In genomic region chr19:46300294-46301045, GRCm38 (mm10) we compare ENCODE assay signal across 27 mouse cellular contexts. TPM values are rescaled to one million over a fixed set of nuclear protein-coding genes. Genes with fewer than 3 reads are reported as not detected.
A peak's percentile ranks its signal among the peaks of the same experiment; 100 is the strongest.
DNase-seq lines count a peak whose midpoint lies in the region; ATAC-seq and TF ChIP-seq lines count a peak whose summit lies in the region.
"Had no signal": no experiment of that assay in that cellular context is flagged by ENCODE, and none has a peak within 500 bp of the region (broad histone marks: within the 10 kb centered on the region; RNA-seq: fewer than 3 reads in every experiment).

No protein-coding gene starts in this region.

- H3K4me3 ChIP-seq in hindbrain, embryonic 10.5 days, result no peak overlapping the region
- no peak overlapping the region for H3K4me3 ChIP-seq in hindbrain, embryonic 13.5 days
- H3K4me3 ChIP-seq in CH12.LX (replicated peaks in 1 of 3; ENCODE audit: low read depth in 2 of 3, low read length in 2 of 3, poor library complexity in 1 of 3), result no peak overlapping the region
- no peak overlapping the region for H3K4me3 ChIP-seq in limb, embryonic 10.5 days
- H3K4me3 ChIP-seq: embryonic facial prominence, embryonic 10.5 days; embryonic facial prominence, embryonic 13.5 days; erythroblast, embryonic 14.5 days; forebrain, embryonic 12.5 days; forebrain, embryonic 15.5 days; heart, embryonic 13.5 days; hindbrain, embryonic 12.5 days; intestine, embryonic 15.5 days had no signal

- peaks cover 23% of the 10 kb centered on the region for H3K4me1 ChIP-seq in hindbrain, embryonic 10.5 days (replicated peaks)
- peaks cover 17% of the 10 kb centered on the region for H3K4me1 ChIP-seq in hindbrain, embryonic 13.5 days (replicated peaks)
- H3K4me1 ChIP-seq in CH12.LX (ENCODE audit: control insufficient read depth in 1 of 2, insufficient read depth in 2 of 2), result peaks cover 5 to 21% of the 10 kb centered on the region in 2 experiments; a peak in 3 of 4 replicates
- H3K4me1 ChIP-seq in limb, embryonic 10.5 days, result peaks cover 17% of the 10 kb centered on the region

- 42% methylated on average over 8 of the region's 8 CpGs for WGBS in hindbrain, embryonic 10.5 days
- 39% methylated on average over 8 of the region's 8 CpGs for WGBS in hindbrain, embryonic 13.5 days
- WGBS in limb, embryonic 10.5 days, result 41% methylated on average over 8 of the region's 8 CpGs

- TF ChIP-seq CTCF in CH12.LX (conservative IDR thresholded peaks at IDR 0.05 in 1 of 2, IDR thresholded peaks at IDR 0.05 in 1 of 2; ENCODE audit: low read depth in 2 of 2, low read length in 2 of 2), result no peak

- no peak overlapping the region for H3K9ac ChIP-seq in hindbrain, embryonic 13.5 days
- H3K9ac ChIP-seq in CH12.LX (ENCODE audit: insufficient read depth, low read depth), result no peak overlapping the region
- H3K9ac ChIP-seq: embryonic facial prominence, embryonic 13.5 days; forebrain, embryonic 12.5 days; forebrain, embryonic 15.5 days; heart, embryonic 13.5 days; hindbrain, embryonic 12.5 days; intestine, embryonic 15.5 days had no signal

- TF ChIP-seq RAD21 in CH12.LX (IDR thresholded peaks at IDR 0.05; ENCODE audit: low read depth, low read length), result no peak

- peak; percentile 1 for DNase-seq in hindbrain, embryonic 10.5 days (ENCODE audit: low spot score)
- DNase-seq in CH12.LX (ENCODE audit: extremely low read depth), result no peak
- DNase-seq in limb, embryonic 10.5 days (ENCODE audit: low spot score), result peak; percentile 25
- DNase-seq in cerebellum, adult 11-12 months, result no peak
- no peak for DNase-seq in lung, postnatal 25 days (ENCODE audit: low spot score)
- DNase-seq: adrenal gland, adult 2 months; adrenal gland, postnatal 14 days; cerebellum, adult 11 months; cerebellum, adult 8-10 months; cerebellum, postnatal 10 days; cerebellum, postnatal 36 days; embryo, embryonic 11 days; gastrocnemius, postnatal 25 days; heart, postnatal 14 days; heart, postnatal 4 days had no signal

- TF ChIP-seq POLR2A in CH12.LX (IDR thresholded peaks at IDR 0.05; ENCODE audit: low read depth, low read length), result no peak

- no peak for ATAC-seq in hindbrain, embryonic 13.5 days (ENCODE audit: low FRiP score)
- ATAC-seq: forebrain, embryonic 15.5 days; hindbrain, embryonic 16.5 days; intestine, embryonic 15.5 days; Patski had no signal

- no peak overlapping the region for H3K4me2 ChIP-seq in hindbrain, embryonic 13.5 days
- no peak overlapping the region for H3K4me2 ChIP-seq in CH12.LX (ENCODE audit: insufficient read depth, low read depth, poor library complexity, severe bottlenecking)
- H3K4me2 ChIP-seq: embryonic facial prominence, embryonic 13.5 days; forebrain, embryonic 12.5 days; forebrain, embryonic 15.5 days; heart, embryonic 13.5 days; hindbrain, embryonic 12.5 days; intestine, embryonic 15.5 days had no signal

- dilution Hi-C loops in CH12.LX (cut with MboI; ENCODE audit: extremely low pct_ligation_motif_present, extremely low pct_unique_long_range_greater_than_20kb, low sequenced_read_pairs), result no loop called here

- no peak for TF ChIP-seq EP300 in CH12.LX (IDR thresholded peaks at IDR 0.05; ENCODE audit: low read length)

- no peaks in the 10 kb centered on the region for H3K36me3 ChIP-seq in hindbrain, embryonic 10.5 days
- no peaks in the 10 kb centered on the region for H3K36me3 ChIP-seq in hindbrain, embryonic 13.5 days
- H3K36me3 ChIP-seq in CH12.LX (replicated peaks in 1 of 2; ENCODE audit: control insufficient read depth in 1 of 2, insufficient read depth in 1 of 2, low read length in 1 of 2), result peaks cover 0 to 6% of the 10 kb centered on the region in 2 experiments
- no peaks in the 10 kb centered on the region for H3K36me3 ChIP-seq in limb, embryonic 10.5 days
- H3K36me3 ChIP-seq: embryonic facial prominence, embryonic 10.5 days; embryonic facial prominence, embryonic 13.5 days; forebrain, embryonic 12.5 days; forebrain, embryonic 15.5 days; heart, embryonic 13.5 days; hindbrain, embryonic 12.5 days; intestine, embryonic 15.5 days had no signal

- no peaks in the 10 kb centered on the region for H3K9me3 ChIP-seq in hindbrain, embryonic 10.5 days
- no peaks in the 10 kb centered on the region for H3K9me3 ChIP-seq in hindbrain, embryonic 13.5 days
- H3K9me3 ChIP-seq in CH12.LX (replicated peaks; ENCODE audit: low read length), result no peaks in the 10 kb centered on the region
- H3K9me3 ChIP-seq in limb, embryonic 10.5 days (replicated peaks), result no peaks in the 10 kb centered on the region
- H3K9me3 ChIP-seq: embryonic facial prominence, embryonic 10.5 days; embryonic facial prominence, embryonic 13.5 days; forebrain, embryonic 12.5 days; forebrain, embryonic 15.5 days; G1E; heart, embryonic 13.5 days; hindbrain, embryonic 12.5 days; intestine, embryonic 15.5 days had no signal

- no peak overlapping the region for H3K27ac ChIP-seq in hindbrain, embryonic 10.5 days
- H3K27ac ChIP-seq in hindbrain, embryonic 13.5 days, result no peak overlapping the region
- no peak overlapping the region for H3K27ac ChIP-seq in CH12.LX (ENCODE audit: insufficient read depth, low read depth)
- H3K27ac ChIP-seq in limb, embryonic 10.5 days, result no peak overlapping the region
- H3K27ac ChIP-seq: embryonic facial prominence, embryonic 10.5 days; embryonic facial prominence, embryonic 13.5 days; forebrain, embryonic 12.5 days; forebrain, embryonic 15.5 days; heart, embryonic 13.5 days; hindbrain, embryonic 12.5 days; intestine, embryonic 15.5 days had no signal

- H3K27me3 ChIP-seq in hindbrain, embryonic 10.5 days (ENCODE audit: insufficient read depth, poor library complexity, severe bottlenecking), result peaks cover 3% of the 10 kb centered on the region; the same call in 1 of the 2 replicates
- H3K27me3 ChIP-seq in hindbrain, embryonic 13.5 days, result peaks cover 13% of the 10 kb centered on the region
- no peaks in the 10 kb centered on the region for H3K27me3 ChIP-seq in CH12.LX (replicated peaks)
- H3K27me3 ChIP-seq in limb, embryonic 10.5 days (ENCODE audit: low read depth, poor library complexity, severe bottlenecking), result no peaks in the 10 kb centered on the region
- H3K27me3 ChIP-seq: embryonic facial prominence, embryonic 13.5 days; intestine, embryonic 15.5 days; Patski had no signal

- no peaks in the 10 kb centered on the region for H3K79me2 ChIP-seq in CH12.LX (replicated peaks; ENCODE audit: control insufficient read depth, extremely low read depth, insufficient read depth, poor library complexity, severe bottlenecking)

- in situ Hi-C loops in CH12.LX (cut with MboI; ENCODE audit: low pct_ligation_motif_present, low pct_unique_long_range_greater_than_20kb, low sequenced_read_pairs), result no loop called here

TF ChIP-seq in CH12.LX, 34 proteins besides CTCF, POLR2A, EP300 and RAD21:
- TF ChIP-seq MEF2A (IDR thresholded peaks at IDR 0.05; ENCODE audit: borderline replicate concordance, low read depth, low read length) (no peak), USF1 (IDR thresholded peaks at IDR 0.05; ENCODE audit: low read depth, low read length) (0 out of 2 replicates have a peak, but pooled peaks have one; percentile 4), ETS1 (conservative IDR thresholded peaks at IDR 0.05; ENCODE audit: low read depth, low read length) (no peak), MAZ (IDR thresholded peaks at IDR 0.05; ENCODE audit: low read depth, low read length) (no peak), USF2 (conservative IDR thresholded peaks at IDR 0.05; ENCODE audit: low read depth, low read length) (0 out of 2 replicates have a peak, but pooled peaks have one; percentile 10), ZKSCAN1 (IDR thresholded peaks at IDR 0.05; ENCODE audit: borderline replicate concordance, low read depth, low read length) (no peak)

RNA-seq across cellular contexts. Expression of gene Nfkb2, which starts 3.6 kb away (rescaled TPM):
- polyA plus RNA-seq in hindbrain, embryonic 10.5 days (2016; fragmentation: Nextera tagmentation; extraction: Ambion mirVana), result 5.6 and 6.4 TPM in 2 replicates
- 2.3 and 2.4 TPM in 2 replicates for polyA plus RNA-seq in hindbrain, embryonic 13.5 days (2015; fragmentation: Nextera tagmentation; extraction: Ambion mirVana)
- total RNA-seq in CH12.LX (2012; rRNA removed) (45.0 and 64.8 TPM in 2 replicates), CH12.LX (2014; rRNA removed) (37.1 and 44.3 TPM in 2 replicates)
- 67.5 and 71.7 TPM in 2 replicates for polyA plus RNA-seq in CH12.LX (2012; ENCODE audit: insufficient read length, low read depth)
- polyA plus RNA-seq in limb, embryonic 10.5 days (2016; fragmentation: Nextera tagmentation; extraction: Ambion mirVana), result 4.5 and 5.8 TPM in 2 replicates

RNA-seq across cellular contexts. Expression of gene Psd, which starts 26.5 kb away (rescaled TPM):
- 4.5 and 9.7 TPM in 2 replicates for polyA plus RNA-seq in hindbrain, embryonic 10.5 days (2016; fragmentation: Nextera tagmentation; extraction: Ambion mirVana)
- 58.4 and 59.3 TPM in 2 replicates for polyA plus RNA-seq in hindbrain, embryonic 13.5 days (2015; fragmentation: Nextera tagmentation; extraction: Ambion mirVana)
- total RNA-seq in CH12.LX (2012; rRNA removed) (1.3 and 2.2 TPM in 2 replicates), CH12.LX (2014; rRNA removed) (0.39 and 0.70 TPM in 2 replicates)
- 20.1 and 20.6 TPM in 2 replicates for polyA plus RNA-seq in CH12.LX (2012; ENCODE audit: insufficient read length, low read depth)
- polyA plus RNA-seq in limb, embryonic 10.5 days (2016; fragmentation: Nextera tagmentation; extraction: Ambion mirVana), result 1.4 and 1.8 TPM in 2 replicates

RNA-seq across cellular contexts. Expression of gene Fbxl15, which starts 27.5 kb away (rescaled TPM):
- 23.2 and 28.2 TPM in 2 replicates for polyA plus RNA-seq in hindbrain, embryonic 10.5 days (2016; fragmentation: Nextera tagmentation; extraction: Ambion mirVana)
- 39.8 and 40.0 TPM in 2 replicates for polyA plus RNA-seq in hindbrain, embryonic 13.5 days (2015; fragmentation: Nextera tagmentation; extraction: Ambion mirVana)
- total RNA-seq in CH12.LX (2012; rRNA removed), result 9.9 and 10.4 TPM in 2 replicates
- total RNA-seq in CH12.LX (2014; rRNA removed), result 6.8 and 9.4 TPM in 2 replicates
- 7.3 and 7.6 TPM in 2 replicates for polyA plus RNA-seq in CH12.LX (2012; ENCODE audit: insufficient read length, low read depth)
- 12.2 and 13.0 TPM in 2 replicates for polyA plus RNA-seq in limb, embryonic 10.5 days (2016; fragmentation: Nextera tagmentation; extraction: Ambion mirVana)

RNA-seq across cellular contexts. Expression of gene Cuedc2, which starts 38.0 kb away (rescaled TPM):
- 260 and 279 TPM in 2 replicates for polyA plus RNA-seq in hindbrain, embryonic 10.5 days (2016; fragmentation: Nextera tagmentation; extraction: Ambion mirVana)
- 317 and 326 TPM in 2 replicates for polyA plus RNA-seq in hindbrain, embryonic 13.5 days (2015; fragmentation: Nextera tagmentation; extraction: Ambion mirVana)
- total RNA-seq in CH12.LX (2012; rRNA removed) (95.1 and 102 TPM in 2 replicates), CH12.LX (2014; rRNA removed) (117 and 120 TPM in 2 replicates)
- polyA plus RNA-seq in CH12.LX (2012; ENCODE audit: insufficient read length, low read depth), result 94.4 and 123 TPM in 2 replicates
- polyA plus RNA-seq in limb, embryonic 10.5 days (2016; fragmentation: Nextera tagmentation; extraction: Ambion mirVana), result 150 and 183 TPM in 2 replicates

RNA-seq across cellular contexts. Expression of gene Mfsd13a, which starts 40.5 kb away (rescaled TPM):
- 10.0 and 11.9 TPM in 2 replicates for polyA plus RNA-seq in hindbrain, embryonic 10.5 days (2016; fragmentation: Nextera tagmentation; extraction: Ambion mirVana)
- polyA plus RNA-seq in hindbrain, embryonic 13.5 days (2015; fragmentation: Nextera tagmentation; extraction: Ambion mirVana), result 8.2 and 11.2 TPM in 2 replicates
- 4.9 and 7.6 TPM in 2 replicates for total RNA-seq in CH12.LX (2012; rRNA removed)
- total RNA-seq in CH12.LX (2014; rRNA removed), result 2.8 and 3.1 TPM in 2 replicates
- polyA plus RNA-seq in CH12.LX (2012; ENCODE audit: insufficient read length, low read depth), result 13.2 and 15.9 TPM in 2 replicates
- 7.7 and 8.1 TPM in 2 replicates for polyA plus RNA-seq in limb, embryonic 10.5 days (2016; fragmentation: Nextera tagmentation; extraction: Ambion mirVana)
- total RNA-seq: G1E had no signal

Comparison
In these comparisons a context has a peak if more than half of its experiments do, and no peak if none do; other contexts are left out.
1. DNase-seq: peak in hindbrain, embryonic 10.5 days (single experiment) and limb, embryonic 10.5 days (single experiment); none in CH12.LX (single experiment), cerebellum, adult 11-12 months (single experiment) and lung, postnatal 25 days (single experiment).